Mouse (Mus musculus) limb, embryonic 14.5 days (tissue): ENCODE measurements around the gene Adgrl2. TPM values are rescaled to one million over a fixed set of nuclear protein-coding genes. Genes with fewer than 3 reads are reported as not detected.

Source experiments
- ATAC-seq: fragments of 200-750 bp; cut with Nextera tagmentation; 2 replicates; pipeline ENCODE4 v1.8.0; 2017; ENCODE audit warnings: low read depth, moderate number of reproducible peaks, moderate TSS enrichment; ENCODE audit not compliant: low FRiP score
- DNase-seq: peaks from one replicate; pipeline ENCODE4 v3.0.0-alpha.2; 2015; ENCODE audit warnings: low spot score
- H3K27ac ChIP-seq: fragments of 300-500 bp; sonication (generic); replicated peaks from 2 replicates; pipeline ENCODE4 v1.5.1; 2014; ENCODE audit warnings: low read depth, mild to moderate bottlenecking, low read length, moderate library complexity, mixed read lengths
- H3K27me3 ChIP-seq: fragments of 300-500 bp; sonication (generic); 2 replicates; pipeline ENCODE4 v1.6.1; 2014; ENCODE audit warnings: low read length, mixed read lengths; ENCODE audit not compliant: control insufficient read depth, insufficient read depth
- H3K36me3 ChIP-seq: fragments of 300-500 bp; sonication (generic); 2 replicates; pipeline ENCODE4 v1.6.1; 2014; ENCODE audit warnings: mild to moderate bottlenecking, low read length, moderate library complexity, mixed read lengths; ENCODE audit not compliant: control insufficient read depth, insufficient read depth
- H3K4me1 ChIP-seq: fragments of 300-500 bp; sonication (generic); 2 replicates; pipeline ENCODE4 v1.6.1; 2014; ENCODE audit warnings: antibody characterized with exemption, low read length, mixed read lengths; ENCODE audit not compliant: control insufficient read depth, insufficient read depth
- H3K4me2 ChIP-seq: fragments of 300-500 bp; sonication (generic); replicated peaks from 2 replicates; pipeline ENCODE4 v1.6.1; 2014; ENCODE audit warnings: low read depth, mild to moderate bottlenecking, low read length, moderate library complexity; ENCODE audit not compliant: severe bottlenecking
- H3K4me3 ChIP-seq: fragments of 300-500 bp; sonication (generic); replicated peaks from 2 replicates; pipeline ENCODE4 v1.5.1; 2014; ENCODE audit warnings: low read length
- H3K9ac ChIP-seq: fragments of 300-500 bp; sonication (generic); 2 replicates; pipeline ENCODE4 v1.6.1; 2014; ENCODE audit warnings: mild to moderate bottlenecking, low read depth, low read length, moderate library complexity; ENCODE audit not compliant: severe bottlenecking
- H3K9me3 ChIP-seq: fragments of 300-500 bp; sonication (generic); 2 replicates; pipeline ENCODE4 v1.6.1; 2016; ENCODE audit warnings: low read length; ENCODE audit not compliant: control insufficient read depth
- POLR2A ChIP-seq: fragments of 200-500 bp; IDR thresholded peaks from 2 replicates; pipeline ENCODE4 v1.8.0; 2012; ENCODE audit warnings: inconsistent platforms, mild to moderate bottlenecking, moderate library complexity, borderline replicate concordance; ENCODE audit not compliant: insufficient read depth, insufficient read length; ENCODE audit errors: extremely low read depth
- WGBS: fragments of 180-500 bp; shearing (Covaris S2); extraction: QIAGEN DNeasy Blood & Tissue Kit; methylation state at CpG from one replicate; pipeline ENCODE4 v1.1.7; 2014; 5-methylcytosine and 5-hydroxymethylcytosine counted together
- polyA plus RNA-seq, 2 experiments: library from polyadenylated mRNA; depleted of rRNA in 1 of 2; stranded (reverse) in 1 of 2; unstranded in 1 of 2; fragments of >200 nt; fragmentation: Nextera tagmentation in 1 of 2; extraction: Ambion mirVana in 1 of 2; gene quantifications; 2 replicates each; pipeline versions ENCODE4 v1.2.1 to v1.2.3; 2012 to 2014

Adgrl2 gene
- polyA plus RNA-seq, 2 experiments = 119 to 147 TPM

- Histone ChIP-seq H3K4me2 (no peak overlapping the region), H3K36me3 (peaks cover 69% of the 10 kb centered on the region), H3K4me1 (peaks cover 8% of the 10 kb centered on the region), H3K27ac (no peak overlapping the region), H3K27me3 (no peaks in the 10 kb centered on the region), H3K9ac (no peak overlapping the region), H3K4me3 (no peak overlapping the region), H3K9me3 (no peaks in the 10 kb centered on the region)
- TF ChIP-seq POLR2A = no peak
- WGBS = 97% methylated on average over 25 of the region's 25 CpGs
- DNase-seq (no peak), ATAC-seq (no peak)
These were observed 172.9 kb downstream of the Adgrl2 start for GRCm38 (mm10) chr3:148817491-148817890.

- DNase-seq = no peak
- TF ChIP-seq POLR2A = no peak
These were observed 177.2 kb downstream of the Adgrl2 start for GRCm38 (mm10) chr3:148813121-148813520.

DNA sequence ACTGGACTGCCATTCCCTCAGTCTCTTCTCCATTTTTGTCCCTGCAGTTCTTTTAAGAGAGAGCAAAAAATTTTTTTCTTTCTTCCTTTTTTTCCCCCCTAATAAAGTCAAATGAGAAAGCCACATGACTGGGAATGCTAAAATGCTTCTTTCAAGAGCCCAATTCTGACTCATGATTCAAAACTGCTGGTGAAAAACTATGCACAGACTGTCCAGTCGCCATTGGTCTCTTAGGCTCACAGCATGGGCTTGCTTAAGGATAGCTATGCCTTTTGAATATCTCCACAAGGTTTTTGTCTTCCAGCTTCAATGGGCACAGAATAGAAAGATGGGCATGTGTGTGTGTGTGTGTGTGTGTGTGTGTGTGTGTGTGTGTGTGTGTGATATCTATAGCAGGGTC lies 178.3 kb downstream of the Adgrl2 start:
- ATAC-seq = no peak
- Histone ChIP-seq H3K4me3 (no peak overlapping the region), H3K9me3 (no peaks in the 10 kb centered on the region), H3K4me1 (peaks cover 8% of the 10 kb centered on the region), H3K9ac (no peak overlapping the region), H3K36me3 (peaks cover 20% of the 10 kb centered on the region), H3K27me3 (no peaks in the 10 kb centered on the region), H3K4me2 (no peak overlapping the region), H3K27ac (no peak overlapping the region)
- DNase-seq = no peak
- 51% methylated on average over 1 of the region's 1 CpGs for WGBS
- no peak for TF ChIP-seq POLR2A

More at GRCm38 (mm10) chr3:148813121-148813520, 177.2 kb downstream of the Adgrl2 start:
- ATAC-seq = no peak
- WGBS = 43% methylated on average over 6 of the region's 6 CpGs
- Histone ChIP-seq H3K36me3 (peaks cover 30% of the 10 kb centered on the region), H3K4me1 (peaks cover 8% of the 10 kb centered on the region), H3K9ac (no peak overlapping the region), H3K9me3 (no peaks in the 10 kb centered on the region), H3K27ac (no peak overlapping the region), H3K27me3 (no peaks in the 10 kb centered on the region), H3K4me3 (no peak overlapping the region), H3K4me2 (no peak overlapping the region)

- no peaks in the 10 kb centered on the region for H3K36me3 ChIP-seq
- H3K27ac ChIP-seq = no peak overlapping the region
- no peaks in the 10 kb centered on the region for H3K27me3 ChIP-seq
- no peaks in the 10 kb centered on the region for H3K9me3 ChIP-seq
- WGBS = 86% methylated on average over 9 of the region's 9 CpGs
- H3K4me2 ChIP-seq = no peak overlapping the region
- TF ChIP-seq POLR2A = no peak
- no peak for DNase-seq
- no peak overlapping the region for H3K4me3 ChIP-seq
- no peak for ATAC-seq
- no peaks in the 10 kb centered on the region for H3K4me1 ChIP-seq
- no peak overlapping the region for H3K9ac ChIP-seq
These were observed 183.4 kb downstream of the Adgrl2 start for GRCm38 (mm10) chr3:148806977-148807376.

DNA sequence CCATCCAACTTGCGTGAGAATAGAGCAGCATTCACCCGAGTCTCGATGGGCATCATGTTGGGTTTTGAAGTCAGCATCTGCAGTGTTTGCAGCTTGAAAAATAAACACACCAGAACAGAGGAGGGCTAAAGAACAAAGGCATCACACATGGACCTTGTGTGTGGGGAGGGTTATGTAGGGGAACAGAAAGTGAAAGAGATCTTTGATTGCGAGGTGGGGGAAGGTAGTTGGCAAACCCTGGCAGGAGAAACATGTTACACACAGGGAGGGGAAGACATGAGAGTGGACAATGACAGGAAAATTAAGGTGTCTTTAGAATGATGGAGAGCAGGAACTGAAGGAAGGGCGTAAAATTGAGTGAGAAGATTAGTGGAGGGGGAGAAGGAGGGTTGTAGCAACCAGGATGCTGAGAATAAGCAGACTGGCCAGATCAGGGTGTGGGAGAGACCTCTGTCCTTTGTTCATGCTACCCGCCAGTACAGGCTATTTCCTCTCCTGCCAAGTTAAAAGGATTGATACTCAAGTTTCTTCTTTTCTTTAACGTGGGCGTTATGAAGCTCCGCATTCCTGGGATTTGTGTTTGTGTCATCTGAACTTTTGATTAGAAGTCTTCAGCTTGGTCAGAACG lies 197.0 kb downstream of the Adgrl2 start:
- H3K9ac ChIP-seq = no peak overlapping the region
- ATAC-seq = no peak
- no peak overlapping the region for H3K4me2 ChIP-seq
- H3K27me3 ChIP-seq = no peaks in the 10 kb centered on the region
- no peak for TF ChIP-seq POLR2A
- no peaks in the 10 kb centered on the region for H3K36me3 ChIP-seq
- 65% methylated on average over 10 of the region's 10 CpGs for WGBS
- H3K27ac ChIP-seq = no peak overlapping the region
- 0 out of 2 replicates have a peak, but pooled peaks cover 3% of the 10 kb centered on the region for H3K4me1 ChIP-seq
- no peak for DNase-seq
- H3K4me3 ChIP-seq = no peak overlapping the region
- H3K9me3 ChIP-seq = no peaks in the 10 kb centered on the region
